Mouse (Mus musculus): ENCODE results near the gene Spryd4.

- TF ChIP-seq CTCF (IDR thresholded peaks at IDR 0.05) (no peak), EP300 (IDR thresholded peaks at IDR 0.05) (no peak)
Observed at GRCm38 (mm10) chr10:128191472-128191871, 20.1 kb downstream of the Spryd4 start.

Data from lung, postnatal 0 days (tissue).